Mouse (Mus musculus) forebrain, embryonic 10.5 days (tissue): ENCODE measurements around the gene Lekr1. TPM values are rescaled to one million over a fixed set of nuclear protein-coding genes. Genes with fewer than 3 reads are reported as not detected.
A peak's percentile ranks its signal among the peaks of the same experiment; 100 is the strongest.

Experiments used
- DNase-seq: peaks from one replicate; pipeline ENCODE4 v3.0.0-alpha.2; 2017; ENCODE audit warnings: low spot score; ENCODE audit errors: extremely low spot score
- H3K27ac ChIP-seq: fragments of 300-500 bp; sonication (generic); 2 replicates; pipeline ENCODE4 v1.5.1; 2016; ENCODE audit warnings: mild to moderate bottlenecking
- H3K27me3 ChIP-seq: fragments of 300-500 bp; sonication (generic); 2 replicates; pipeline ENCODE4 v1.6.1; 2016; ENCODE audit warnings: mild to moderate bottlenecking; ENCODE audit not compliant: poor library complexity, severe bottlenecking
- H3K36me3 ChIP-seq: fragments of 300-500 bp; sonication (generic); replicated peaks from 2 replicates; pipeline ENCODE4 v1.6.1; 2016; ENCODE audit warnings: mild to moderate bottlenecking, moderate library complexity
- H3K4me1 ChIP-seq: fragments of 300-500 bp; sonication (generic); 2 replicates; pipeline ENCODE4 v1.6.1; 2016
- H3K4me3 ChIP-seq: fragments of 300-500 bp; sonication (generic); 2 replicates; pipeline ENCODE4 v1.5.1; 2016; ENCODE audit warnings: mild to moderate bottlenecking, moderate library complexity
- H3K9me3 ChIP-seq: fragments of 300-500 bp; sonication (generic); 2 replicates; pipeline ENCODE4 v1.6.1; 2016; ENCODE audit warnings: mild to moderate bottlenecking, moderate library complexity
- WGBS: fragments of 180-500 bp; shearing (Covaris S2); methylation state at CpG from one replicate; pipeline ENCODE4 v1.1.7; 2016; 5-methylcytosine and 5-hydroxymethylcytosine counted together
- polyA plus RNA-seq: library from polyadenylated mRNA; unstranded; fragments of >200 nt; fragmentation: Nextera tagmentation; extraction: Ambion mirVana; gene quantifications from 2 replicates; pipeline ENCODE4 v1.2.1, GENCODE M21; 2016

Gene Lekr1
- polyA plus RNA-seq, 1 experiment from 2014 or later: 4.6 TPM

DNA sequence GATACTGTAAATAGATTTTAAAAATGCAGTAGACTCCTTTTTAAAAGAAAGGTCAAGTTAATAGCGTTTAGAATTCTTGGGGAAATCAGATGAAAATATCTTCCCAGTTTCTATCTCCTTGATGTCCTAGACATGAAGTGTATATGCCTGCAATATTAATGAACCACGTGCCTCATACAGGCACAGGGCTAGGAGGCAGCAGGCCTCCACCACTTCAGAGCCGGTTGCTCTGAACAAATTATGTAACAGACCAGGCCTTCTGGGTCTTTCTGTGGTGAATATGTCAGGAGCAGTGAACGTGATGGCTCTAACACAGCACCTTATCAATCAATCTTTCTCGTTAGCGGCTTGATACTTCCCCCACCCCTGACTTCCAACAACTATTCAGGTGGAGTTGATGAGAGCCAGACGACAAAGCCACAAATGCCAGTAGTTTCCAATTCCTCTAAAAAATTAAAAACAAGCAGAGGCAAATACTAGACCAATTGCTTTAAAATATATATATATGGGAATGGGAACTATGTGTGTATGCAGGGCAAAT lies 164.0 kb downstream of the Lekr1 start:
- H3K9me3 ChIP-seq: no peaks in the 10 kb centered on the region
- H3K27ac ChIP-seq: no peak overlapping the region
- H3K4me1 ChIP-seq: peaks cover 19% of the 10 kb centered on the region
- WGBS: 83% methylated on average over 7 of the region's 7 CpGs
- no peak for DNase-seq
- H3K36me3 ChIP-seq: no peaks in the 10 kb centered on the region
- peaks cover 20% of the 10 kb centered on the region for H3K27me3 ChIP-seq
- H3K4me3 ChIP-seq: no peak overlapping the region

DNA sequence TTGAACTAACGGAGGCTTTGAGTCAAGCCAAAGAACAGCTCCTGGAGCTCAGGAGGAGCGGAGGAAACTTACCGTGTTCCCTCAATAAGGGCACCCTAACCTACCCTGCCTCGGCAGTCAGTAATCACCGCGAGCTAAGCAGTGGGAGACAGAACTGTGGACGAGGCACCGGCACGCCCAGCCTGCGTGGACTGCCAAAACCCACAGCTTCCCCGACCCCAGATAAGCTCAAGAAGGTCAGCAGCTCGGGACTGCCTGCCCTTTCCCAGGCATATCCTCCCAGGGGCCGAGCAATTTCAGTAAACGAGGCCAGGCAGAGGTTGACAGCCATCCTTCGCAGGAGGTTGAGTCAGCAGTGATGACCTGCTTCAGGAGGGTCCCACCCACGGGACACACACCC lies 164.8 kb downstream of the Lekr1 start:
- Histone ChIP-seq H3K4me3 (no peak overlapping the region), H3K36me3 (no peaks in the 10 kb centered on the region), H3K4me1 (peaks cover 19% of the 10 kb centered on the region), H3K27ac (0 out of 2 replicates have a peak overlapping the region, but pooled peaks have one; percentile 20), H3K27me3 (peaks cover 20% of the 10 kb centered on the region), H3K9me3 (no peaks in the 10 kb centered on the region)
- 52% methylated on average over 16 of the region's 16 CpGs for WGBS
- DNase-seq: no peak

- Histone ChIP-seq H3K9me3 (no peaks in the 10 kb centered on the region), H3K27me3 (peaks cover 20% of the 10 kb centered on the region), H3K4me1 (peaks cover 19% of the 10 kb centered on the region), H3K4me3 (no peak overlapping the region), H3K36me3 (no peaks in the 10 kb centered on the region), H3K27ac (no peak overlapping the region)
- 74% methylated on average over 7 of the region's 7 CpGs for WGBS
- no peak for DNase-seq
Measured at GRCm38 (mm10) chr3:65832398-65832797, 166.4 kb downstream of the Lekr1 start.

- Histone ChIP-seq H3K9me3 (no peaks in the 10 kb centered on the region), H3K4me3 (no peak overlapping the region), H3K4me1 (no peaks in the 10 kb centered on the region; the same call in 1 of the 2 replicates), H3K36me3 (no peaks in the 10 kb centered on the region), H3K27ac (no peak overlapping the region), H3K27me3 (no peaks in the 10 kb centered on the region)
- WGBS: 91% methylated on average over 5 of the region's 5 CpGs
- no peak for DNase-seq
Measured at GRCm38 (mm10) chr3:65836435-65836834, 170.4 kb downstream of the Lekr1 start.

GRCm38 (mm10) chr3:65839664-65840063 lies 173.6 kb downstream of the Lekr1 start:
- no peak for DNase-seq
- no peak overlapping the region for H3K4me3 ChIP-seq
- no peaks in the 10 kb centered on the region for H3K36me3 ChIP-seq
- no peaks in the 10 kb centered on the region for H3K9me3 ChIP-seq
- no peak overlapping the region for H3K27ac ChIP-seq
- no peaks in the 10 kb centered on the region for H3K27me3 ChIP-seq
- H3K4me1 ChIP-seq: no peaks in the 10 kb centered on the region; the same call in 1 of the 2 replicates

GRCm38 (mm10) chr3:65841175-65841574 lies 175.1 kb downstream of the Lekr1 start:
- H3K27ac ChIP-seq: no peak overlapping the region
- no peak for DNase-seq
- H3K27me3 ChIP-seq: no peaks in the 10 kb centered on the region
- no peaks in the 10 kb centered on the region for H3K36me3 ChIP-seq
- no peaks in the 10 kb centered on the region for H3K4me1 ChIP-seq
- 81% methylated on average over 8 of the region's 8 CpGs for WGBS
- no peaks in the 10 kb centered on the region for H3K9me3 ChIP-seq
- no peak overlapping the region for H3K4me3 ChIP-seq

GRCm38 (mm10) chr3:65842515-65843184 lies 176.6 kb downstream of the Lekr1 start:
- 86% methylated on average over 5 of the region's 5 CpGs for WGBS
- DNase-seq: no peak
- H3K4me3 ChIP-seq: no peak overlapping the region
- no peaks in the 10 kb centered on the region for H3K36me3 ChIP-seq
- no peaks in the 10 kb centered on the region for H3K27me3 ChIP-seq
- no peak overlapping the region for H3K27ac ChIP-seq
- H3K9me3 ChIP-seq: no peaks in the 10 kb centered on the region
- H3K4me1 ChIP-seq: no peaks in the 10 kb centered on the region

DNA sequence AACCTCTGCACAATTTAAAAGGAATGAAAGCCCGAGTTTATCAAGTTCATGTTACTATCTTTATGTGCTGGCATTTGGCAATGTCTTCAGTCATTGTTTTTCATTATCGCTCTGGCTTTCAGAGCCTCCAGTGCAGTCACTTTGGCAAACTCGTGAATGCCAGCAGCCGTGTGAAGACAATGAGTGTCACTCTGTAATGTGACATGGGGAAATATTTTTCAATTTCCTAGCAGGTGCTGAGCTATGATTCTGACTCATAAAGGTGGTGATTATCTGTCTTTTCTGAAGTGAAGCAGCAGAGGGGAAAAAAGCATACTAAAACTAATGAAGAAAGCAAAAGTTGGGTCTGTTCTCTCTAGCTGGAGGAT lies 177.1 kb downstream of the Lekr1 start:
- Histone ChIP-seq H3K36me3 (no peaks in the 10 kb centered on the region), H3K4me3 (no peak overlapping the region), H3K9me3 (no peaks in the 10 kb centered on the region), H3K4me1 (no peaks in the 10 kb centered on the region), H3K27ac (no peak overlapping the region), H3K27me3 (no peaks in the 10 kb centered on the region)
- DNase-seq: no peak
- 73% methylated on average over 4 of the region's 4 CpGs for WGBS

GRCm38 (mm10) chr3:65844302-65844701 lies 178.3 kb downstream of the Lekr1 start:
- Histone ChIP-seq H3K9me3 (no peaks in the 10 kb centered on the region), H3K27ac (no peak overlapping the region), H3K4me3 (no peak overlapping the region), H3K27me3 (no peaks in the 10 kb centered on the region), H3K36me3 (no peaks in the 10 kb centered on the region), H3K4me1 (no peaks in the 10 kb centered on the region)
- no peak for DNase-seq
- WGBS: 88% methylated on average over 10 of the region's 10 CpGs

- Histone ChIP-seq H3K9me3 (no peaks in the 10 kb centered on the region), H3K36me3 (no peaks in the 10 kb centered on the region), H3K27me3 (no peaks in the 10 kb centered on the region), H3K4me1 (no peaks in the 10 kb centered on the region), H3K4me3 (no peak overlapping the region), H3K27ac (no peak overlapping the region)
- DNase-seq: no peak
- 87% methylated on average over 8 of the region's 8 CpGs for WGBS
Measured at GRCm38 (mm10) chr3:65844851-65845552, 179.0 kb downstream of the Lekr1 start.

DNA sequence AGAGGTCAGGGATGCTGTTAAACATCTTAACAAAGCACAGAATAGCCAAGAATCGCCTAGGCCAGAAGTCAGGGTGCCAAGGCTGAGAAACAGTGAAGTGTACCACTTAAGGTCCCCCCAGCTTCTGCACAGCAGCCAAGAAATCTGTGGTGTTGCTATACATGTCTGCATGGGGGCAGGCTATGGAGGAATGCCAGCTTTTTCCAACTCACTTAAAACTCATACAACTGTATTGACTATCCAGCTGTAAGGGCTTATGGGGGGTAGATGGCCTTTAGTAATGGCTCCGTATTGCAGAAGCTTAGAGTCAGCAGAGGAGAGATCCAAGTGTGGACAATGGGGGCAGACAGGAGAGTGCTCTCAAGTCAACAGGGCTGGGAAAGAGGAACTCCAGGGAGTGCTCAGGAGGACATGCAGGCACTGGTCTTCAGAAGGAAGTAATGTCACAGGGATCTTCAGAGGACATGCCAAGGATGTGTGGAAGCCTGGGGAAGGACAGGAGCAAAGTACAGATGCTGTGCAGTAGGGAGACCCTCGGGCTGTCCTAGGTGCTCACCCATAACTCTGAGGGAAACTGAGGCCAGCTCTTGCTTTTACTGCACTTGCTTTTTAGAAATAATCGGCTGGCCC lies 181.2 kb downstream of the Lekr1 start:
- no peaks in the 10 kb centered on the region for H3K36me3 ChIP-seq
- no peak for DNase-seq
- H3K27ac ChIP-seq: no peak overlapping the region
- WGBS: 86% methylated on average over 4 of the region's 4 CpGs
- no peaks in the 10 kb centered on the region for H3K4me1 ChIP-seq
- no peak overlapping the region for H3K4me3 ChIP-seq
- no peaks in the 10 kb centered on the region for H3K27me3 ChIP-seq
- no peaks in the 10 kb centered on the region for H3K9me3 ChIP-seq

- H3K4me3 ChIP-seq: no peak overlapping the region
- peaks cover 17% of the 10 kb centered on the region for H3K4me1 ChIP-seq
- 89% methylated on average over 5 of the region's 5 CpGs for WGBS
- H3K27ac ChIP-seq: no peak overlapping the region
- no peaks in the 10 kb centered on the region for H3K9me3 ChIP-seq
- no peak for DNase-seq
- H3K27me3 ChIP-seq: peaks cover 19% of the 10 kb centered on the region
- H3K36me3 ChIP-seq: no peaks in the 10 kb centered on the region
Measured at GRCm38 (mm10) chr3:65853746-65854145, 187.7 kb downstream of the Lekr1 start.

DNA sequence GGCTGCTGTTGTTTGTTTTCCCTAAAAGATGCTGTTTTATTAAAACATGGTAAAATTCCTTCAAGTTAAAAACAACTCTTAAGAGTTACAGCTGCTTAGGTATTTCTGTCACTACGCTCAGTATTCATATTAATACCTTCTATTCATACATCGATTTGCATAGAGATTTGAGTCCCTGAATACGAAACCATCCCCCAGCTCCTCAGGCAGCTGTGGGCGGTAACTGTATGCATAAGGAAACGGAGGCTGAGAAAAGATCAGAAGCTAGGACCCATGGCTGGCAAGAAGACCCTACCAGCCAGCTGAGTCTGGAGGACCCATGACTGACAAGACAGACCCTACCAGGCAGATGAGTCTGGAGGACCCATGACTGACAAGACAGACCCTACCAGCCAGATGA lies 189.5 kb downstream of the Lekr1 start:
- no peaks in the 10 kb centered on the region for H3K9me3 ChIP-seq
- H3K36me3 ChIP-seq: no peaks in the 10 kb centered on the region
- H3K27ac ChIP-seq: no peak overlapping the region
- H3K4me3 ChIP-seq: no peak overlapping the region
- peaks cover 32% of the 10 kb centered on the region for H3K4me1 ChIP-seq
- WGBS: 91% methylated on average over 5 of the region's 5 CpGs
- peaks cover 30% of the 10 kb centered on the region for H3K27me3 ChIP-seq
- DNase-seq: no peak
